Mouse (Mus musculus) stomach, embryonic 14.5 days (tissue): ENCODE measurements around the gene Helz. TPM values are rescaled to one million over a fixed set of nuclear protein-coding genes. Genes with fewer than 3 reads are reported as not detected.

Experiments
- ATAC-seq: fragments of 200-750 bp; cut with Nextera tagmentation; 2 replicates; pipeline ENCODE4 v1.8.0; 2017; ENCODE audit warnings: low read depth, moderate TSS enrichment; ENCODE audit not compliant: insufficient number of reproducible peaks, insufficient read depth, low FRiP score
- H3K27ac ChIP-seq: fragments of 300-500 bp; sonication (generic); 2 replicates; pipeline ENCODE4 v1.5.1; 2014; ENCODE audit warnings: mild to moderate bottlenecking, low read length, moderate library complexity, mixed read lengths
- H3K27me3 ChIP-seq: fragments of 300-500 bp; sonication (generic); 2 replicates; pipeline ENCODE4 v1.6.1; 2014; ENCODE audit warnings: low read length, control low read depth, mixed read lengths; ENCODE audit not compliant: control insufficient read depth, insufficient read depth
- H3K36me3 ChIP-seq: fragments of 300-500 bp; sonication (generic); 2 replicates; pipeline ENCODE4 v1.6.1; 2014; ENCODE audit warnings: mild to moderate bottlenecking, control low read depth, low read length, moderate library complexity, mixed read lengths; ENCODE audit not compliant: control insufficient read depth, insufficient read depth
- H3K4me1 ChIP-seq: fragments of 300-500 bp; sonication (generic); 2 replicates; pipeline ENCODE4 v1.6.1; 2014; ENCODE audit warnings: low read length, control low read depth, mixed read lengths; ENCODE audit not compliant: control insufficient read depth, insufficient read depth
- H3K4me2 ChIP-seq: fragments of 300-500 bp; sonication (generic); replicated peaks from 2 replicates; pipeline ENCODE4 v1.6.1; 2014; ENCODE audit warnings: low read depth, low read length, control low read depth
- H3K4me3 ChIP-seq: fragments of 300-500 bp; sonication (generic); 2 replicates; pipeline ENCODE4 v1.5.1; 2014; ENCODE audit warnings: low read depth, low read length, control low read depth
- H3K9ac ChIP-seq: fragments of 300-500 bp; sonication (generic); replicated peaks from 2 replicates; pipeline ENCODE4 v1.6.1; 2014; ENCODE audit warnings: low read depth, mild to moderate bottlenecking, control low read depth, low read length, moderate library complexity, mixed read lengths
- H3K9me3 ChIP-seq: fragments of 300-500 bp; sonication (generic); 2 replicates; pipeline ENCODE4 v1.6.1; 2016; ENCODE audit warnings: low read depth, low read length, control low read depth; ENCODE audit not compliant: control insufficient read depth
- WGBS: fragments of 180-500 bp; shearing (Covaris S2); extraction: QIAGEN DNeasy Blood & Tissue Kit; methylation state at CpG from one replicate; pipeline ENCODE4 v1.1.7; 2014; 5-methylcytosine and 5-hydroxymethylcytosine counted together
- polyA plus RNA-seq: library from polyadenylated mRNA; unstranded; fragments of >200 nt; fragmentation: Nextera tagmentation; extraction: Ambion mirVana; gene quantifications from 2 replicates; pipeline ENCODE4 v1.2.1, GENCODE M21; 2014

Helz gene
- polyA plus RNA-seq, 1 experiment from 2014 or later, result 25.1 TPM

DNA sequence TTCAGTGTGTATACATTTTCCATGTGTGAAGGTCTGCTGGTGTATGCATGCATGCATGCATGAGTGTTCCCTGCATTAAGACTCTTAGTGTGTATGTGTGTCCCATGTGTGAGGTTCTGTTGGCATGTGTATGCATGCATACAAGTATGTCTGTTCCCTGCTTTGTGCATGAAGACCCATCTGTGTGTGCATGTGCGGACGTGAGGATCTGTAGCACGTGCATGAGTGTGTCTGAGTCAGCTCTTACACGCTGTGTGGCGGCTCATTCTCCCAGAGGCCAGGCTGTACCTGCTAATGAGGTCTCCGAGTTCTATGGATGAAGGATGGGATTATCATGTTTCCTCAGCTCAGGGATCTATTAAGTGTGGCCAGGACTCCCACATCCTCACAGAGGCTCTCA is 157.3 kb downstream of the Helz start:
- no peak for ATAC-seq
- WGBS, result 78% methylated on average over 6 of the region's 6 CpGs
- H3K27ac ChIP-seq, result no peak overlapping the region

DNA sequence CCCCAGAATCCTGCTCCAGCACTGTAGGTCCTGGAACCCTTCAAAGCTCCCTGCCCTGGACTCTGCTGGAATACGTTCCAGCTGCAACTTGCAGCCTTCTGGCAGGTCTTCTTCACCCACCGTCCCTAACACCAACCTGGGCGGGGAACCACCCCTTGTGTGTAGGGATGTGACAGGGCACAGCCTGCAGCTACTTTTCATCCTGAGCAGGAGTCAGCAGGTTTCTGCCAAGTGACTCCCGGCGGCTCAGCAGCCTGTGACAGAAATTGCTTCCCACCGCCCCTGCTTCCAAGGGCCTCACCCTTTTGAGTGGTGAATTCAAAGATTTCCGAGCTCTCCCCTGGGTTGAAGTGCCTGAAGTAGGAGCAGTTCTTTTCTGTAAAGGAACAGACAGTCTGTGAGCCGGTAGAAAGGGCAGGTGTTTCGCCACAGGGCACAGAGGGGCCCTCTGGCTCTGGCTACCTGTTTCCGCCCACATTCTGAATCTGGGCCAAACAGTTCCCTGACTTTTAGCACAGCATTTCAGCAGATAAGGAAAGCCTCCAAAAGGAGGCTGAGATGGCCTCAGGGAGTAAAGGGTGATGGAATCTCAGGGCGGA is 157.8 kb downstream of the Helz start:
- Histone ChIP-seq H3K4me3 (no peak overlapping the region), H3K4me2 (no peak overlapping the region), H3K9ac (no peak overlapping the region), H3K9me3 (no peaks in the 10 kb centered on the region), H3K4me1 (no peaks in the 10 kb centered on the region), H3K36me3 (no peaks in the 10 kb centered on the region), H3K27me3 (no peaks in the 10 kb centered on the region), H3K27ac (no peak overlapping the region)
- 65% methylated on average over 11 of the region's 11 CpGs for WGBS
- no peak for ATAC-seq

More for the DNA sequence above, 157.3 kb downstream of the Helz start:
- Histone ChIP-seq H3K27me3 (no peaks in the 10 kb centered on the region), H3K4me2 (no peak overlapping the region), H3K4me3 (no peak overlapping the region), H3K9me3 (no peaks in the 10 kb centered on the region), H3K9ac (no peak overlapping the region), H3K36me3 (no peaks in the 10 kb centered on the region), H3K4me1 (no peaks in the 10 kb centered on the region)

DNA sequence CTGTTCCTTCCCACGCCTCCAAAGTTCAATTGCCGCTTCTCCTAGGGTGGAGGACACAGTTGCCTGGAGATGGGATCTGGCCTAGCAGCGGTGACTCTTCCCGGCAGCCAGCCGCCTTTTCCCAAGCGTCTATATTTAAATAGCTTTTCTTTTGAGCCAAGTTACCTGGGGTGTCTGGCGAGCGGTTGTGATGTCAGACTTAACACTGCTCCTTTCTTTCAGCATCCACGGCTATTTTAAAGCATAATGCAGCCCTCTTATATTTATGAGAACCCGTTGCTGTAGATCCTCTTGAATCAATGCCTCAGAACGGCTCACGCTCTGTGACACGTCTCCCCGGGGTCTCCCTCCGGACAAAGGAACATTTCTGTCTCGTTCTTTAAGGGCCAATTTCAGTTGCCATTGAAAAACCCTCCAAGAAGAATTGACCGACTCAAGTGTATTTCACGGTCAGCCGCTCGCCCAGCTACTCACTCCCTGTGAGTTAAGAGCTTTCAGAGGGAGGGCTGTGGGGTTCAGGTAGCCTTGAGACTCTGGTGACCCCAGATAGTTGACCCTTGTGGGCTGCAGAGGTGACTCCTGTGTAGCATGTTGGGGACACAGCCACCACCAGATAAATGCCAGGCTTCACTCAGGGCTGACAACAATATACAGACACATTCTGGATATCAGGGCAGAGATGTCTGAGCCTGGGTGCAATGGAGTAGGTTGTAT is 160.3 kb downstream of the Helz start:
- no peak overlapping the region for H3K9ac ChIP-seq
- H3K36me3 ChIP-seq, result no peaks in the 10 kb centered on the region
- 73% methylated on average over 20 of the region's 20 CpGs for WGBS
- H3K4me1 ChIP-seq, result no peaks in the 10 kb centered on the region
- H3K4me3 ChIP-seq, result no peak overlapping the region
- no peak for ATAC-seq
- H3K4me2 ChIP-seq, result no peak overlapping the region
- H3K27ac ChIP-seq, result no peak overlapping the region
- H3K27me3 ChIP-seq, result no peaks in the 10 kb centered on the region
- no peaks in the 10 kb centered on the region for H3K9me3 ChIP-seq

DNA sequence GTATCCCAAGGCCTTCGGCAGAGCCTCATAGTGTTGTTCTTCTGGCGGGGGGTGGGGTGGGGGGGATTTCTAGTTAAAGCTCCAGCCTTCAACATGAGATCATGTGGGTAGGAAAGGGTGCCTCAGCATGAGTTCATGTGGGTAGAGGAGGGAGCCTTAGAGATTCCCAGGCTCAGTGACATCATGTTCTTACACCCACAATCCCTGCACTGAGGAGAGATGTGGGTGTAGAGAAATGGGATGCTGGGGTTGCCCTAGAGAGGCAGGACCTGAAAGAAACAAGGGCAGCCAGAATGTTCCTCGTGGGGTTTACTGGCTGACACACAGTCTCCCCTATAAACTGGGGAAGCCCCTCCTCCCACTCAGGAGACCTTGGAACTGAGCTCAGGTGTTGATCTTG is 162.6 kb downstream of the Helz start:
- Histone ChIP-seq H3K9ac (no peak overlapping the region), H3K4me2 (no peak overlapping the region), H3K9me3 (no peaks in the 10 kb centered on the region), H3K4me1 (no peaks in the 10 kb centered on the region), H3K36me3 (no peaks in the 10 kb centered on the region), H3K4me3 (no peak overlapping the region), H3K27ac (no peak overlapping the region), H3K27me3 (no peaks in the 10 kb centered on the region)
- no peak for ATAC-seq
- WGBS, result 43% methylated on average over 3 of the region's 3 CpGs

DNA sequence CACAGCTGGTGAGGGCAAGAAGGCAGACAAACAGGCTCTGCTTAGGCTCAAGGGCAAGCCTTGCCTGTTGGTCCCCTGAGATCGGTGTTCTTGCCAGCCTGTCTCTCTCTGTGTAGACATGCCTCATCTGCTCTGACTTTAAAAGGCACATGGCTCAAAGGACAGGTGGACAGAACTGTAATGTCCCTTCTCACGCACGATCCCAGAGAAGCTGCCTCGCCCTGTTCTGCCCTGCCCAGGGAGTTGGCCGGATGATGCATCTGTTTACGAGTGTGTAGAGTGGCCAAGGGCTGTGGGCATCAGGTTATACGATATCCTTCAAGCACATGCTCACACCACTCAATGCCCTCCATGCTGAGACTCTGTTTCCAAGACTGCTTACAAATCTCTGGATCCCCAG is 166.6 kb downstream of the Helz start:
- no peak for ATAC-seq
- no peaks in the 10 kb centered on the region for H3K27me3 ChIP-seq
- H3K36me3 ChIP-seq, result no peaks in the 10 kb centered on the region
- no peaks in the 10 kb centered on the region for H3K4me1 ChIP-seq
- H3K9me3 ChIP-seq, result no peaks in the 10 kb centered on the region
- H3K4me3 ChIP-seq, result no peak overlapping the region
- no peak overlapping the region for H3K9ac ChIP-seq
- 83% methylated on average over 7 of the region's 7 CpGs for WGBS
- H3K4me2 ChIP-seq, result no peak overlapping the region
- H3K27ac ChIP-seq, result no peak overlapping the region

DNA sequence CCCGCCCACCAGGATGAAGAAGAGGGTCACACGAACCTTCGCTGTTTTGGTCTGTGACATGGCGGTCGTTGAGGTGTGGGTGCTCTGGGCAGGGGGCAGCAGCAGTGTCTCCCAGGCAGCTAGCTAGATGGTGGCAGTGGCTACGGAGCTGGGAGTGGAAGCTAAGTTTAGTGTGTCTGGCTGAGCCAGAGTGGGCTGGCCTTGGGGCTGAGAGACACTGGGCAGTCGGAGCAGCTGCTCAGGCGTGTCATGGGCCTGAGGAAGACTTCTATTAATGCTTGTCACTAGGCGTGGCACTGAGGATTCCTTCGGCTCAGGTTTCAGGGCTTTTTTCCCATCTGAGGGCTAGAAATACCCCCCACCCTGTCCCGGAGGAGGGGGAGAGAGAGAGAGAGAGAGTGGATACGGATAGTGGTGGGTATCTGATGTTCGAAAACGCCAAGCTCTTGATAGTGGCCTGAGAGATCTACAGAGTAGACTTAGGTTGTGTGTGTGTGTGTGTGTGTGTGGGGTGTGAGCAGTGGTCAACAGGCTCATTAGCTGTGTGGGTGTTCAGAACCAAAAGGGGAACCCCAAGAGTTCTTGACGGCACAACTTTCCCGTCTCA is 168.7 kb downstream of the Helz start, which contains the start of gene Cacng1:
Gene Cacng1 (minus strand): TSS at position 191 of the 607 bp plus-strand sequence.
- no peak for ATAC-seq
- no peaks in the 10 kb centered on the region for H3K9me3 ChIP-seq
- H3K9ac ChIP-seq, result no peak within 1 kb of the TSS
- H3K4me1 ChIP-seq, result no peaks in the 10 kb centered on the region
- no peak within 1 kb of the TSS for H3K4me2 ChIP-seq
- WGBS, result 70% methylated on average over 16 of the region's 16 CpGs
- H3K36me3 ChIP-seq, result no peaks in the 10 kb centered on the region
- no peak within 1 kb of the TSS for H3K4me3 ChIP-seq
- H3K27me3 ChIP-seq, result no peaks in the 10 kb centered on the region
- H3K27ac ChIP-seq, result no peak within 1 kb of the TSS

DNA sequence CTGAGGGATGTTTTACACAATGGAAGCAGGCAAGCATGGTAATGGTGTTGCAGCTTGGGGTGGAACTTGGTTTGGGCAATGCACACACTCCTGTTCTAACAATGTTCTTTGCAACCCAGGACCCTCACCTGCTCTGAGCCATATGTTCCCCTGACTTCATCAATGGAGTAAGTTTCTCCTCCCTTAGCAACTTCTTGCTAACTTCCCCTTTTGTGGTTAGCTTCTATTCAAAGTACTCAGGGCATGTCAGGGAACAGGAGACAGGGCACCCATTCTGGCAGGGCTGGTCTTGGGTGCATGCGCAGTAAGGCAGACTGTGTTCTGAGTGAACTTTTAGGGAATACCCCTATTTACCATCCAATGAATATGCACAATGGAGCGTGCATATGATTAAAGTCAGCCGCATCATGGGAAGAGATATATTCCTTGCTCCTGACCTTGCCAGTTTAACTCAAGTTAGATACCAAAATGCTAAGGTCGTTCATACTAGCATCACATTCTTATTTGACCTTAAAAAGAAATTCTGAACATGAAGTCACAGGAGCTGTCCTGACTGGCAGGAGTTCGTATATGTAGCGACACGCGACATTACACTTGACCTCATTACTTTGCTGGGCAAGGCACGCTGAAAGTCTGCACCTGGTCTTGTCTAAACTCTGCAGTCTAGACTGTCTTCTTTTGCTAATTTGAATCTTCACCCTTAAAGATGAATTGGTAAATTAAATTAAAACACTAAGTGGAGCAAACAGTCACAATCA is 172.7 kb downstream of the Helz start:
- no peaks in the 10 kb centered on the region for H3K36me3 ChIP-seq
- H3K27me3 ChIP-seq, result no peaks in the 10 kb centered on the region
- H3K4me1 ChIP-seq, result no peaks in the 10 kb centered on the region
- WGBS, result 78% methylated on average over 9 of the region's 9 CpGs
- ATAC-seq, result no peak
- no peak overlapping the region for H3K4me2 ChIP-seq
- no peak overlapping the region for H3K4me3 ChIP-seq
- no peak overlapping the region for H3K27ac ChIP-seq
- H3K9me3 ChIP-seq, result no peaks in the 10 kb centered on the region
- no peak overlapping the region for H3K9ac ChIP-seq

DNA sequence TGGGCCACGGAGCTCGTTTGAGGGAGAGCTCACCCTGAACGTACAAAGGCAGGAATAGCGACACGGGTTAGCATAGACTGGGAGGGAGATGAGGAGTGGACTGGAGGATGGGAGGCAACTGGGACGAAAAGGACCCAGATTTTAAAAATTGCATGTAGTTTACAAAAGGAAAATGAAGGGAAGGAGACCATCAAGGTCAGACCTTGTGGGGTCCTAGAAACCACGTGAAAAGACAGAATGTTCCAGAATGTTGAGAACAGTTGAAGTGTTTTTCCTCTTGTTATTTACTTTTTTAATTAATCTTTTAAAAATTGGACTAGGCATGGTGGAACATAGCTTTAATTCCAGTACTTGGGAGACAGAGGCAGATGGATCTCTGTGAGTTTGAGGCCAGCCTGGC is 173.3 kb downstream of the Helz start:
- 73% methylated on average over 7 of the region's 7 CpGs for WGBS
- Histone ChIP-seq H3K9me3 (no peaks in the 10 kb centered on the region), H3K4me1 (no peaks in the 10 kb centered on the region), H3K9ac (no peak overlapping the region), H3K27me3 (no peaks in the 10 kb centered on the region), H3K4me3 (no peak overlapping the region), H3K36me3 (no peaks in the 10 kb centered on the region), H3K27ac (no peak overlapping the region), H3K4me2 (no peak overlapping the region)
- ATAC-seq, result no peak
